Mouse (Mus musculus) olfactory bulb, adult 2 months (tissue): ENCODE data around the gene Gabarapl2.

Experiments used
- CTCF ChIP-seq: fragments of 200-500 bp; IDR thresholded peaks from 2 replicates; pipeline ENCODE4 v1.5.1; 2012; ENCODE audit warnings: low read depth, mild to moderate bottlenecking, low read length, moderate library complexity; ENCODE audit not compliant: insufficient read depth
- POLR2A ChIP-seq: fragments of 200-500 bp; IDR thresholded peaks from 2 replicates; pipeline ENCODE4 v1.6.1; 2012; ENCODE audit warnings: mild to moderate bottlenecking, low read depth, low read length, moderate library complexity; ENCODE audit not compliant: insufficient read depth

- TF ChIP-seq POLR2A (no peak), CTCF (no peak)
Measured at GRCm38 (mm10) chr8:111955879-111956278, 15.4 kb downstream of the Gabarapl2 start.
